Mouse (Mus musculus) erythroblast, adult 5-6 weeks (primary cell): Measurements from ENCODE around the gene Arf3. TPM values are rescaled to one million over a fixed set of nuclear protein-coding genes. Genes with fewer than 3 reads are reported as not detected.
A peak's percentile ranks its signal among the peaks of the same experiment; 100 is the strongest.
"Not testable (repeated sequence)": the region's sequence is repeated elsewhere in the genome, so short reads cannot be mapped to it uniquely, and the experiment has no call there.

ENCODE experiments used
- ATAC-seq: replicated peaks from 2 replicates; pipeline ENCODE4 v1.8.0; 2016; ENCODE audit warnings: moderate number of reproducible peaks, mild to moderate bottlenecking, moderate TSS enrichment, inconsistent platforms; ENCODE audit not compliant: poor library complexity, low FRiP score, severe bottlenecking
- total RNA-seq, 2 experiments: library from RNA; stranded (forward) in 1 of 2; stranded (reverse) in 1 of 2; fragments of 150-400 nt in 1 of 2; fragments of 200-764, 138-1000 nt in 1 of 2; gene quantifications; 2 replicates each; pipeline versions ENCODE4 v1.2.3 to v1.2.4; 2015 to 2017; ENCODE audit warnings: low replicate concordance in 2 of 2

Gene Arf3
- total RNA-seq, 2 experiments from 2014 or later, result 7.1 to 8.1 TPM

DNA sequence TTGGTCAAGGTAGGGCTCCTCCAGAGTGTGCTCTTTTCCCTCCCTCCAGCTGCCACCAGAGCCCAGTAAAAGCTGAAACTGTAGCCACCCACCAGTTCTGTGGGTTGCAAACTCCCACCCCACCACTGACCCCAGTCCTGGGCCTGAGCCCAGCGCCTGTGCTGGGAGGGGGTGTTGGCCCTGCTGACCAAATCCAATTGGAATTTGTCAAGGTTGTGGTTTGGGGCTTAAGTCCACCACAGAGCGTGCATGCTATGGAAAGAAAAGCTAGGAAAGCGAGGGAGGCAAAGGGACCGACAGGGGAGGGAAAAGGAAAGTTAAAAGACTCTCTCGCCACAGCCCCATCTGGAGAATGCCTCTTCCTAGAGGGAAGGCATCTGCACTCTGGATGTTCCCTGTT is 5.2 kb upstream of the Arf3 start:
- no peak for ATAC-seq

DNA sequence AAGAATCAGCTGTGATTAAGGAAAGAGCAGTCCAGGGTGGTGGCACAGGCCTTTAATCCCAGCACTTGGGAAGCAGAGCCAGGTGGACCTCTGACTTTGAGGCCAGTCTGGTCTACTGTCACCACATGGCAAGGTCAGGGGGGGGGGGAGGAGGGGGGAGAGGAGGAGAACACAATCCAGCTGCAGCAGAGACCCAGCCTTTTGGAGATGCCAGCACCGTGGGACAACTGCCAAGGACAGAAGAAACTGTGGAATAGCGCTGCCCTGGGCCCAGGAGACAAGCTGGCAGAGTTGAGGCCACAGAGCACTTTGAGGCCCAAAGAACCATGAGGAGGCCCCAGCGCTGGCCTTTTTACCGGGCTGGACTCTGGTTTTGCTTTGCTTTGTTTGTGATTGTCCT is 2.9 kb upstream of the Arf3 start:
- ATAC-seq, result no peak

DNA sequence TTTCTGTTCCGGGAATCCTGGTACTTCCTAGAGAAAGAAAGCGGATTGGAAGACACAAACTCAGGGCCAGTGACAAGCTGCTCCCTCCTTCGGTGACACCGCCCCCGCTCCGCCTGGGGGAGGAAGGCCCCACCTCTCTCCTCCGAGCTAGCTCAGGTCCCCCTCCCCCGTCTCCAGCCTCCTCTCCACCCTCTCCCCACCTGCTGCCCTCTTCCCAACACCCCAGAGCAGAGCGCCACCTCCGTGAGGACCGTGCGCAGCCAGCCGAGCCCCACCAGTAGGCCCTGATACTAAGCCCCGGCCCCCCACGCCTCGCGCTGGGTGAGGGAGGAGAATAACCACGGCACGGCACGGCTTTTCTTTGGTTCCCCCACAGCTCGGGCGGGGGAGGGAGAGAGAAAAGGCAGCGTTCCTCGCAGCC is 803 bp downstream of the Arf3 start:
- no peak for ATAC-seq

GRCm38 (mm10) chr15:98754125-98754524 is 8.9 kb downstream of the Arf3 start:
- no peak for ATAC-seq

- ATAC-seq, result no peak
Observed at GRCm38 (mm10) chr15:98753021-98753423, 10.0 kb downstream of the Arf3 start.

DNA sequence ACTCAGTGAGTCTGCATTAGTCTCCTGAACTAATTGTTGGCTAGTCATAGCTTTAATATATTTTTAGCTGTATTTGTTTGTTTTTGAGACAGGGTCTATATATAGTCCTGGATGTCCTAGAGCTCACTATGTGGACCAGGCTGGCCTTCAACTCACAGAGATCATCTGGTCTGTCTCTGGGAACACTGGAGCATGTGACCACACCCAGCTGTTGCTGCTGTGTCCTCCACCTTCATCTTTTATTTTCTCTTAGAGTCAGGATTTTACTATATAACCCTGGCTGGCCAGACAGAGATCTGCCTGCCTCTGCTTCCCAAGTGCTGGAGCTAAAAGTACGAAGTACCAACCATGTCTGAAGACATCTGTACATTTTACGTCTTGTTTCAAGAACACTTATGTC is 13.9 kb downstream of the Arf3 start:
- ATAC-seq, result no peak

GRCm38 (mm10) chr15:98747296-98747695 is 15.7 kb downstream of the Arf3 start:
- no peak for ATAC-seq

GRCm38 (mm10) chr15:98746344-98746965 is 16.6 kb downstream of the Arf3 start:
- ATAC-seq, result no peak

DNA sequence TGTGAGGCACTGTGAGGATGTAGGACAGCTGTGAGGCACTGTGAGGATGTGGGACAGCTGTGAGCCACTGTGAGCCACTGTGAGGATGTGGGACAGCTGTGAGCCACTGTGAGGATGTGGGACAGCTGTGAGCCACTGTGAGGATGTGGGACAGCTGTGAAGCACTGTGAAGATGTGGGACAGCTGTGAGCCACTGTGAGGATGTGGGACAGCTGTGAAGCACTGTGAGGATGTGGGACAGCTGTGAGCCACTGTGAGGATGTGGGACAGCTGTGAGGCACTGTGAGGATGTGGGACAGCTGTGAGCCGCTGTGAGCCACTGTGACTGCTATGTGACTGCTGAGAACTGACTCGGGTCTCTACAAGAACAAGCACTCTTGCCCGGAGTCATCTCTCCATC is 19.2 kb downstream of the Arf3 start:
- ATAC-seq, result not testable (repeated sequence)

GRCm38 (mm10) chr15:98742766-98743428 is 20.1 kb downstream of the Arf3 start:
- ATAC-seq, result no peak

- ATAC-seq, result no peak
Observed at GRCm38 (mm10) chr15:98740219-98740618, 22.8 kb downstream of the Arf3 start.

GRCm38 (mm10) chr15:98738796-98739195 is 24.2 kb downstream of the Arf3 start:
- no peak for ATAC-seq

DNA sequence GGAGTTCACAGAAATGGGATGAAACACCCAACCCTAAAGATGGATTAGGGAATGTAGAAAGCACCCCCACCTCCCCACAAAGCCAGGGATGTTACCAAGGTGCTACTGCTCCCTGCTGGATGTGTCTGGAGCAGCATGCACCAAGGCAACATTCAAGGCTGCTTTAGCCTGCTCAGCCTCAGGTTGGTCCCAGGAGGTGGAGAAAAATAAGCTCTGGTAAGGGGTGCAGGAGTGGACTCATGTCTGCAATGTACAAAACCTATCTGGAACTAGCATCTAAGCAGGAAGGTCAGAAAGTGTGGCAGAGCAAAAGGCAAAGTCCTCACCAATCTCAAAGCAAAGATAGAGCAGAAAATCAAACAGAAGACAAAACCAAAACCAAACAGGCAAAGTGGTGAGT is 25.1 kb downstream of the Arf3 start:
- no peak for ATAC-seq

- ATAC-seq, result no peak
Observed at GRCm38 (mm10) chr15:98736521-98736920, 26.5 kb downstream of the Arf3 start.

DNA sequence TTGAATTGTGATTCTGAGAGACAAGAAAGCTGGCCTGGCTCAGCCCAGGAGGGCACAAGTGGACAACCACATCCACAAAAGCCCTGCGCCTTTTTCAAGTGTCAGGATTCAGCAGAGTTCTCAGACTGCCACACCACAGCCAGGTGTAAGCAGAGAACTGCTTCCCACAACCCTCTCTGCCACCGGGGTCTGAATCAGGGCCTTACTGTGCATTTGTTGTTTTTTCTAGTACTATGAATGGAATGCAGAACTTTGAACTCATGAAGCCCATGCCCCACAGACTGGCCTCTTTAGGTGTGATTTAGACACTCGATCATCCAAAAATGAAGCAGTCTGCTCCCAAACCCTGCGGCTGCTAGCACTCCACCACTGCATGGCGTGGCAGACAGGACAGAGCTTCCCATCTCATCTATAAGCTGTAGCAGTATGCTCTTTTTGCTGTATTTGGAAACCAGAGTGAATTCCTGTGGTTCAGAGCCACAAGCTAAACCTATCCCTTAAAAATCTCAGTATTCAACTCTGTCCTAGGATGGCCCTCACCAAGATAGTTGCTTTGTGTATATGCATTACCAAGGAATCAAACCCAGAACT is 28.9 kb downstream of the Arf3 start:
- ATAC-seq, result no peak

DNA sequence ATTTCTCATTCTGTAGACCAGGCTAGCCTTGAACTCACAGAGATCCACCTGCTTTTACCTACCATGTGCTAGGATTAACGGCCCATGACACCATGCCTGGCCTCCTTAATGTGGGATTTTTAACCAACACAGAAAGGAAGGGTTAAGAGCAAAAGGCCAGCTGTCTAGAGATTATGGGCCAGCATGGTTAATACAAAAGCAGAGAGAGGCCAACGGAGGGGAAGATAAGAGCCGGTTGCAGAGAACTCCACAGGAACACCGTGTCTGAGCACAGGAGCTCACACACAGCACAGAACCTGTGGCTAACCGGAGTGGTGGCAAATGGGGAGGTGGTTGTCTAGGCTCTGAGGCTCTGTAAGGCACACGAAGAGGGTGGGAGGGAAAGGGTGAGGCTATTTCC is 29.6 kb downstream of the Arf3 start:
- no peak for ATAC-seq

DNA sequence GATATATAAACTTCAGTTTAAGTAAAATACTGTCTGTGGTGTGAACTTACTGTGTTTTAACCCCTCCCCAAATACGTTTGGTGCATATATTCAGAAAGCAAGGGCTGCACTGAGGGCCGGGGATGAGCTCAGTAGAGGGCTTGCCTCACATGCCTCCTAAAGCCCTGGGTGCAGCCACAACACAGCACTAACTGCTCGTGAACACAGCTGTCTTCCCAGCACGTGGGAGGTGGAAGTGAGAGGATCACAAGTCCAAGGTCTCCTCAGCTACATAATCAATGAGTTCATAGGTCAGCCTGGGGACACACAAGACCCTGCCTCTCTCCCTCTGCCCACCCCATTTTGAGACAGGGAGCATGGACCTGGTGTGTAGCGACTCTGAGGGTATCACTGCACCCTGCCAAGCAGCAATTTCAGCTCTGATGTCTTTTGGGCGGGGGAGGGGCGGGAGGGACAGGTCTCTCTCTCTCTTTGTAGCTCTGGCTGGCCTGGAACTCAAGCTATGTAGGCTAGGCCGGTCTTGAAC is 30.9 kb downstream of the Arf3 start:
- no peak for ATAC-seq

GRCm38 (mm10) chr15:98730790-98731189 is 32.2 kb downstream of the Arf3 start:
- ATAC-seq, result no peak

DNA sequence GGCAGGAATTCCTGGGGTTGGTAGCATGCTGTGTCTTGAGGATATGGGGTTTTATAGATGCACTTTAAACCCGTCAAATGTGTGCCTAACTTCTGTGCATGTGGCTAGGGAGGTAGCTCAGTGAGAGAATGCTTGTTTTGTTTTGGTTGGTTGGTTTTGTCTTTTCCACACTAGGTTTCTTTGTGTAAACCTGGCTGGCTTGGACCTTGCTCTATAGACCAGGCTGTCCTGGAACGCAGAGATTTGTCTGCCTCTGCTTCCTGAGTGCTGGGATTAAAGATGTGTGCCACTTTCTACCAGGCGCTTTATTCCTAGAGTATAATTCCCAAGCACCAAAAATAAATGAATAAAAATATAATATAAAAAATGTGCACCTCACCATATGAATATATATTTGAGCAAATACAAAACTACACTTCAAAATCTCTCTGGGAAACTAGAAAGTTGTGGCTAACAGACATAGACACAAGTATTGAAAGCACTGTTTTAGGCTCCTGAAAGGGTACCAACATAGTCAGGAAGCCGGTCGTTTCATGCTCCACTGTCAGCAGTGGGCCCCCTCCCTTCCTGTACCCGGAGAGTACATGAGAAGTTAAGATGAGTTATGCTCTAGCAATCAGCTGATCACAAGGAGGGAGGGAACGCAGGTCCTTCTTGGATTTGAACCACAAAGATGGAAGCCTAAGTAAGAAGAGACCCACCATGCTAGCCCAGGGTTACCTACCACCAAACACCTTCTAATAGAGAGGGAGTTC is 33.0 kb downstream of the Arf3 start:
- no peak for ATAC-seq

- 0 out of 2 replicates have a peak, but pooled peaks have one; percentile 15 for ATAC-seq
Observed at GRCm38 (mm10) chr15:98728366-98728765, 34.6 kb downstream of the Arf3 start.
